ENCODE assay signal across 25 mouse cellular contexts in the genomic region with DNA sequence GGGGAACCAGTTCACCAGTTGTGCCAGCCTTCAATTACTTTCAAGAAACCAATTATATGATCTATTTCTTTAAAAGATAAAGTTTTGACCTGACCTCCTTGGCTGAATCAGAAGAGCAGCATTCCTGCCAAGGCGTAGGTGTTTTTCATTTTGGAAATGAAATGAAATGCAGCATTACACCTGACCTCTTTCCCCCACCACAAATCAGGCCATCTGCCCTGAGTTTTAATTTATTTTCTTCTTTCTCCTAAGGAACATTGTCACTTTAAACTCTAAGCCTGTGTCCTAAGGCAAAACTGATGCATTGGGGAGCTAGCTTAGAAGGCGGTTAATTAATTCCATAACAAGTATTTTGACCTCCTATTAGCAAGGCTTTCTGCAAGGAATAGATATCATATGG.
A peak's percentile ranks its signal among the peaks of the same experiment; 100 is the strongest.
DNase-seq lines count a peak whose midpoint lies in the region; ATAC-seq lines count a peak whose summit lies in the region.
"Had no signal": no experiment of that assay in that cellular context is flagged by ENCODE, and none has a peak within 500 bp of the region (broad histone marks: within the 10 kb centered on the region; RNA-seq: fewer than 3 reads in every experiment).

No protein-coding gene starts in this region.

- no peak overlapping the region for H3K9ac ChIP-seq in midbrain, embryonic 11.5 days (ENCODE audit: low read length)
- no peak overlapping the region for H3K9ac ChIP-seq in midbrain, embryonic 14.5 days (replicated peaks; ENCODE audit: low read length)
- H3K9ac ChIP-seq: embryonic facial prominence, embryonic 12.5 days; forebrain, embryonic 12.5 days had no signal

- no peak overlapping the region for H3K27ac ChIP-seq in midbrain, embryonic 11.5 days (ENCODE audit: low read depth, low read length)
- H3K27ac ChIP-seq in midbrain, embryonic 14.5 days (replicated peaks; ENCODE audit: low read depth, low read length), result no peak overlapping the region
- H3K27ac ChIP-seq: embryonic facial prominence, embryonic 12.5 days; forebrain, embryonic 10.5 days; forebrain, embryonic 12.5 days had no signal

- no peak overlapping the region for H3K4me2 ChIP-seq in midbrain, embryonic 11.5 days
- no peak overlapping the region for H3K4me2 ChIP-seq in midbrain, embryonic 14.5 days (ENCODE audit: low read length)
- H3K4me2 ChIP-seq: embryonic facial prominence, embryonic 12.5 days; forebrain, embryonic 12.5 days had no signal

- no peak overlapping the region for H3K4me3 ChIP-seq in midbrain, embryonic 11.5 days (ENCODE audit: low read depth, low read length)
- no peak overlapping the region for H3K4me3 ChIP-seq in midbrain, embryonic 14.5 days (replicated peaks; ENCODE audit: low read depth, low read length)
- H3K4me3 ChIP-seq: embryonic facial prominence, embryonic 12.5 days; forebrain, embryonic 10.5 days; forebrain, embryonic 12.5 days had no signal

- H3K4me1 ChIP-seq in midbrain, embryonic 11.5 days (ENCODE audit: control insufficient read depth, insufficient read depth, low read length), result no peaks in the 10 kb centered on the region
- no peaks in the 10 kb centered on the region for H3K4me1 ChIP-seq in midbrain, embryonic 14.5 days (ENCODE audit: control insufficient read depth, insufficient read depth, low read length)
- H3K4me1 ChIP-seq: forebrain, embryonic 10.5 days; forebrain, embryonic 12.5 days had no signal

- no peaks in the 10 kb centered on the region for H3K36me3 ChIP-seq in midbrain, embryonic 11.5 days (ENCODE audit: control insufficient read depth, insufficient read depth, low read length)
- H3K36me3 ChIP-seq in midbrain, embryonic 14.5 days (ENCODE audit: control insufficient read depth, insufficient read depth, low read length), result no peaks in the 10 kb centered on the region
- H3K36me3 ChIP-seq: embryonic facial prominence, embryonic 12.5 days; forebrain, embryonic 10.5 days; forebrain, embryonic 12.5 days; G1E had no signal

- H3K9me3 ChIP-seq in midbrain, embryonic 11.5 days (ENCODE audit: control insufficient read depth, low read length), result no peaks in the 10 kb centered on the region
- H3K9me3 ChIP-seq in midbrain, embryonic 14.5 days (ENCODE audit: control insufficient read depth, low read length), result no peaks in the 10 kb centered on the region
- H3K9me3 ChIP-seq: embryonic facial prominence, embryonic 12.5 days; forebrain, embryonic 10.5 days; forebrain, embryonic 12.5 days; G1E had no signal

- ATAC-seq in cerebellum, adult (ENCODE audit: insufficient number of reproducible peaks, low FRiP score, low TSS enrichment), result peak; percentile 45; the same call in 1 of the 2 replicates
- ATAC-seq in midbrain, embryonic 11.5 days (ENCODE audit: low FRiP score), result no peak
- ATAC-seq in midbrain, embryonic 14.5 days (ENCODE audit: low FRiP score, low TSS enrichment), result no peak
- ATAC-seq: activated CD4-positive, CD25-positive, alpha-beta regulatory T cell, adult 4 months; CD4-positive, CD25-positive, alpha-beta regulatory T cell, adult 4 months; forebrain, embryonic 14.5 days; forebrain, embryonic 16.5 days; Patski had no signal

- H3K27me3 ChIP-seq in midbrain, embryonic 11.5 days (ENCODE audit: control insufficient read depth, insufficient read depth, low read length), result no peaks in the 10 kb centered on the region
- no peaks in the 10 kb centered on the region for H3K27me3 ChIP-seq in midbrain, embryonic 14.5 days (ENCODE audit: control insufficient read depth, insufficient read depth, low read length)
- H3K27me3 ChIP-seq: CH12.LX; embryonic facial prominence, embryonic 12.5 days; forebrain, embryonic 12.5 days; Patski had no signal

- DNase-seq in cerebellum, adult 11-12 months, result no peak
- peak; percentile 45 for DNase-seq in cerebellum, adult 9-11 months
- DNase-seq in cerebellum, adult 8-10 months, result no peak
- peak; percentile 59 for DNase-seq in midbrain, embryonic 11.5 days (ENCODE audit: low spot score, missing footprints)
- DNase-seq in midbrain, embryonic 14.5 days, result no peak
- peak; percentile 10 for DNase-seq in gonadal fat pad, adult 2 months (ENCODE audit: low read depth)
- no peak for DNase-seq in yolk sac, embryonic 10.5 days (ENCODE audit: low spot score)
- DNase-seq: adrenal gland, adult 8-10 months; adrenal gland, postnatal 14 days; adrenal gland, postnatal 36 days; B cell, adult 2 months; cerebellum, adult 11 months; cerebellum, postnatal 14 days; cerebellum, postnatal 36 days had no signal

- WGBS in midbrain, embryonic 11.5 days, result 89% methylated on average over 2 of the region's 2 CpGs
- 88% methylated on average over 2 of the region's 2 CpGs for WGBS in midbrain, embryonic 14.5 days

Comparison
In these comparisons a context has a peak if more than half of its experiments do, and no peak if none do; other contexts are left out.
1. DNase-seq: peak in cerebellum, adult 9-11 months (single experiment), midbrain, embryonic 11.5 days (single experiment) and gonadal fat pad, adult 2 months (single experiment); none in cerebellum, adult 11-12 months (single experiment), cerebellum, adult 8-10 months (single experiment), midbrain, embryonic 14.5 days (single experiment) and yolk sac, embryonic 10.5 days (single experiment).